Mouse (Mus musculus): ENCODE measurements around the gene Dync1h1.

DNA sequence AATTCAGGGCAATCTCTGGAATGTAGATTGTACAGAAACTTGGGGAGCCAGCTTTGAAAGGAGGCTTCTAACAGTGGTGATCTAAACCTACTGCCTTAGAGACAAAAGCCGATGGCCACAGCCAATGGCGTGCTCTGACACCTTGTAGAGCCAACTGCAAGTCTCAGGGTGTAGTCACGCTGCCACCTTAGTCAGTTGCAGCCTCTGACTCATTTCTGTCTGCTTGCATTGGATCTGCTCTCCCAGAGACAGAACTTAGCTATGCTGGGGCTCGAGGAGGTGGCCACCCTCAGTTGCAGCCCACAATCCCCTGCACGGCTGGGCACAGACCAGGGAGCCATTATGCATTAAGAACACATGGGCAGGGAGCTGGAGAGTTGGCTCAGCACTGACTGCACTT, 47.9 kb upstream of the Dync1h1 start:
- TF ChIP-seq CTCF (IDR thresholded peaks at IDR 0.05; ENCODE audit: low read depth) (no peak), EP300 (IDR thresholded peaks at IDR 0.05; ENCODE audit: low read depth) (no peak)

Data from liver, postnatal 0 days (tissue).